Mouse (Mus musculus) ES-Bruce4 (cell line): ENCODE data around the gene Nxpe4. TPM values are rescaled to one million over a fixed set of nuclear protein-coding genes. Genes with fewer than 3 reads are reported as not detected.

ENCODE experiments used
- H3K27ac ChIP-seq: 2 replicates; pipeline ENCODE4 v1.5.1; 2012; ENCODE audit warnings: low read length, inconsistent platforms; ENCODE audit not compliant: insufficient read depth
- H3K27me3 ChIP-seq: 2 replicates; pipeline ENCODE4 v1.6.1; 2012; ENCODE audit warnings: mild to moderate bottlenecking, low read length, inconsistent platforms; ENCODE audit not compliant: control insufficient read depth, poor library complexity, insufficient read depth, severe bottlenecking
- H3K36me3 ChIP-seq: 2 replicates; pipeline ENCODE4 v1.6.1; 2012; ENCODE audit warnings: inconsistent platforms, mild to moderate bottlenecking, low read length, moderate library complexity; ENCODE audit not compliant: control insufficient read depth, poor library complexity, insufficient read depth, severe bottlenecking
- H3K4me1 ChIP-seq: one replicate; pipeline ENCODE4 v1.8.1; 2011; ENCODE audit warnings: low read length; ENCODE audit not compliant: control insufficient read depth, insufficient read depth
- H3K4me3 ChIP-seq: 2 replicates; pipeline ENCODE4 v1.5.1; 2011; ENCODE audit warnings: low read depth, mild to moderate bottlenecking, low read length
- H3K9ac ChIP-seq: 2 replicates; pipeline ENCODE4 v1.6.1; 2012; ENCODE audit warnings: low read depth, mild to moderate bottlenecking, inconsistent platforms; ENCODE audit not compliant: poor library complexity, severe bottlenecking
- H3K9me3 ChIP-seq: replicated peaks from 2 replicates; pipeline ENCODE4 v1.6.1; 2012; ENCODE audit warnings: mild to moderate bottlenecking, low read length, inconsistent platforms; ENCODE audit not compliant: control insufficient read depth, poor library complexity, insufficient read depth, severe bottlenecking
- CTCF ChIP-seq: IDR thresholded peaks from one replicate; pipeline ENCODE4 v1.8.1; 2011; ENCODE audit warnings: low read depth, low read length
- EP300 ChIP-seq: IDR thresholded peaks from 2 replicates; pipeline ENCODE4 v1.6.1; 2011; ENCODE audit warnings: low read depth, low read length; ENCODE audit not compliant: insufficient read depth
- POLR2A ChIP-seq: IDR thresholded peaks from one replicate; pipeline ENCODE4 v1.8.1; 2011; ENCODE audit warnings: low read length; ENCODE audit not compliant: insufficient read depth
- polyA plus RNA-seq: library from polyadenylated mRNA; stranded (reverse); fragments of >200 nt; gene quantifications from 2 replicates; pipeline ENCODE4 v1.2.4, GENCODE M21; 2011; ENCODE audit warnings: low read depth; ENCODE audit not compliant: missing spikeins, insufficient read depth, insufficient read length

Nxpe4 gene
- polyA plus RNA-seq = 0.88 and 1.1 TPM in 2 replicates

- Histone ChIP-seq H3K27ac (no peak within 1 kb of the TSS), H3K36me3 (no peaks in the 10 kb centered on the region), H3K4me1 (peaks cover 1% of the 10 kb centered on the region), H3K4me3 (peak within 1 kb of the TSS; percentile 84), H3K9ac (peak within 1 kb of the TSS; percentile 46; the same call in 1 of the 2 replicates), H3K9me3 (no peaks in the 10 kb centered on the region), H3K27me3 (no peaks in the 10 kb centered on the region)
- TF ChIP-seq CTCF (peak; percentile 11), EP300 (no peak)
These were observed at the start of gene Nxpe4 for GRCm38 (mm10) chr9:48161505-48162192. Gene Nxpe4 (plus strand): TSS chr9:48162023.

- no peaks in the 10 kb centered on the region for H3K4me1 ChIP-seq
- H3K27me3 ChIP-seq = no peaks in the 10 kb centered on the region
- no peaks in the 10 kb centered on the region for H3K36me3 ChIP-seq
- H3K9ac ChIP-seq = no peak overlapping the region
- no peak overlapping the region for H3K27ac ChIP-seq
- no peak overlapping the region for H3K4me3 ChIP-seq
- H3K9me3 ChIP-seq = no peaks in the 10 kb centered on the region
- TF ChIP-seq CTCF (no peak), EP300 (no peak), POLR2A (no peak)
These were observed 35.0 kb upstream of the Nxpe4 start for GRCm38 (mm10) chr9:48126815-48127214.

- no peaks in the 10 kb centered on the region for H3K27me3 ChIP-seq
- no peaks in the 10 kb centered on the region for H3K9me3 ChIP-seq
- H3K4me1 ChIP-seq = no peaks in the 10 kb centered on the region
- H3K4me3 ChIP-seq = no peak overlapping the region
- no peaks in the 10 kb centered on the region for H3K36me3 ChIP-seq
- TF ChIP-seq EP300 (no peak), CTCF (no peak), POLR2A (no peak)
- no peak overlapping the region for H3K9ac ChIP-seq
- H3K27ac ChIP-seq = no peak overlapping the region
These were observed 24.3 kb upstream of the Nxpe4 start for GRCm38 (mm10) chr9:48137507-48137906.

GRCm38 (mm10) chr9:48140485-48141411 lies 21.1 kb upstream of the Nxpe4 start:
- Histone ChIP-seq H3K4me3 (no peak overlapping the region), H3K9ac (no peak overlapping the region), H3K27me3 (no peaks in the 10 kb centered on the region), H3K9me3 (no peaks in the 10 kb centered on the region), H3K36me3 (no peaks in the 10 kb centered on the region), H3K27ac (no peak overlapping the region), H3K4me1 (no peaks in the 10 kb centered on the region)
- no peak for TF ChIP-seq EP300

GRCm38 (mm10) chr9:48142646-48143045 lies 19.2 kb upstream of the Nxpe4 start:
- no peak for TF ChIP-seq EP300
- TF ChIP-seq POLR2A = no peak
- Histone ChIP-seq H3K27me3 (no peaks in the 10 kb centered on the region), H3K4me3 (no peak overlapping the region), H3K4me1 (no peaks in the 10 kb centered on the region), H3K27ac (no peak overlapping the region), H3K9ac (no peak overlapping the region), H3K36me3 (no peaks in the 10 kb centered on the region), H3K9me3 (no peaks in the 10 kb centered on the region)

- TF ChIP-seq EP300 (no peak), POLR2A (no peak), CTCF (no peak)
- Histone ChIP-seq H3K9me3 (no peaks in the 10 kb centered on the region), H3K27me3 (no peaks in the 10 kb centered on the region)
These were observed 15.1 kb upstream of the Nxpe4 start for GRCm38 (mm10) chr9:48146761-48147160.

More at GRCm38 (mm10) chr9:48146761-48147160, 15.1 kb upstream of the Nxpe4 start:
- H3K27ac ChIP-seq = no peak overlapping the region
- no peaks in the 10 kb centered on the region for H3K4me1 ChIP-seq
- H3K9ac ChIP-seq = no peak overlapping the region
- H3K36me3 ChIP-seq = no peaks in the 10 kb centered on the region
- no peak overlapping the region for H3K4me3 ChIP-seq
